Mouse (Mus musculus) adrenal gland, postnatal 10 days (tissue): ENCODE results near the gene Tmco4. TPM values are rescaled to one million over a fixed set of nuclear protein-coding genes. Genes with fewer than 3 reads are reported as not detected.

Source experiments
- DNase-seq: peaks from one replicate; pipeline ENCODE4 v3.0.0; 2021; ENCODE audit warnings: mixed read lengths
- total RNA-seq, 2 experiments: library from RNA; stranded (reverse); gene quantifications; 2 replicates each; pipeline ENCODE4 v1.2.3; 2021

Tmco4 gene
- total RNA-seq, 2 experiments from 2014 or later, result 14.7 to 15.0 TPM

GRCm38 (mm10) chr4:139019413-139019812, 46.7 kb downstream of the Tmco4 start:
- DNase-seq, result no peak

GRCm38 (mm10) chr4:139020385-139020784, 47.7 kb downstream of the Tmco4 start:
- peak; percentile 55 for DNase-seq

GRCm38 (mm10) chr4:139024379-139024778, 51.7 kb downstream of the Tmco4 start:
- no peak for DNase-seq

GRCm38 (mm10) chr4:139030675-139031074, 58.0 kb downstream of the Tmco4 start:
- DNase-seq, result no peak

GRCm38 (mm10) chr4:139032521-139032920, 59.8 kb downstream of the Tmco4 start:
- DNase-seq, result no peak

GRCm38 (mm10) chr4:139033263-139034009, 60.7 kb downstream of the Tmco4 start:
- no peak for DNase-seq

- DNase-seq, result no peak
Observed at GRCm38 (mm10) chr4:139034010-139034367, 61.3 kb downstream of the Tmco4 start.

GRCm38 (mm10) chr4:139034540-139034939, 61.9 kb downstream of the Tmco4 start:
- DNase-seq, result peak; percentile 22

- no peak for DNase-seq
Observed at GRCm38 (mm10) chr4:139034942-139035341, 62.3 kb downstream of the Tmco4 start.

- no peak for DNase-seq
Observed at GRCm38 (mm10) chr4:139035799-139036198, 63.1 kb downstream of the Tmco4 start.

GRCm38 (mm10) chr4:139037795-139038607, 65.3 kb downstream of the Tmco4 start:
- peak; percentile 70 for DNase-seq

- DNase-seq, result no peak
Observed at GRCm38 (mm10) chr4:139040084-139040839, 67.6 kb downstream of the Tmco4 start.

- DNase-seq, result no peak
Observed at GRCm38 (mm10) chr4:139042611-139043010, 69.9 kb downstream of the Tmco4 start.

- no peak for DNase-seq
Observed at GRCm38 (mm10) chr4:139043600-139043999, 70.9 kb downstream of the Tmco4 start.

GRCm38 (mm10) chr4:139044566-139044965, 71.9 kb downstream of the Tmco4 start:
- no peak for DNase-seq

GRCm38 (mm10) chr4:139046354-139046753, 73.7 kb downstream of the Tmco4 start:
- DNase-seq, result no peak

- no peak for DNase-seq
Observed at GRCm38 (mm10) chr4:139048518-139048917, 75.8 kb downstream of the Tmco4 start.

GRCm38 (mm10) chr4:139052796-139053195, 80.1 kb downstream of the Tmco4 start:
- no peak for DNase-seq

- peak; percentile 30 for DNase-seq
Observed at GRCm38 (mm10) chr4:139053391-139053790, 80.7 kb downstream of the Tmco4 start.

GRCm38 (mm10) chr4:139054300-139054923, 81.7 kb downstream of the Tmco4 start:
- DNase-seq, result no peak

- peak; percentile 79 for DNase-seq
Observed at GRCm38 (mm10) chr4:139055336-139055735, 82.6 kb downstream of the Tmco4 start.

- DNase-seq, result no peak
Observed at GRCm38 (mm10) chr4:139055744-139056143, 83.1 kb downstream of the Tmco4 start.
